Mouse (Mus musculus) mouse trophoblast stem cell (cell line): ENCODE measurements at regions not wholly inside any gene's neighbourhood (a gene's known extent, or its start where the extent isn't known, plus 50 kb on each side); places are given as distances from the start of the nearest gene placed in this dataset.

Source experiments
- in situ Hi-C, 2 experiments: fragments of 300-500 bp; cut with MseI, MboI; formaldehyde crosslinking; loops; 2 replicates in 1 of 2; 3 replicates in 1 of 2; pipeline ENCODE4 v1.15.1; 2025

GRCm38 (mm10) chr4:89082838-89083237, 54.1 kb upstream of the Mtap start:
- in situ Hi-C loops, result no loop called here

- in situ Hi-C loops, result no loop called here
Observed at GRCm38 (mm10) chr4:89078485-89078884, 58.4 kb upstream of the Mtap start.

- in situ Hi-C loops, result no loop called here
Observed at GRCm38 (mm10) chr4:89074705-89075104, 62.2 kb upstream of the Mtap start.

GRCm38 (mm10) chr4:89070430-89070829, 66.5 kb upstream of the Mtap start:
- in situ Hi-C loops, result no loop called here

- in situ Hi-C loops, result no loop called here
Observed at GRCm38 (mm10) chr4:89064401-89064800, 72.5 kb upstream of the Mtap start.

GRCm38 (mm10) chr4:89062384-89062783, 74.5 kb upstream of the Mtap start:
- in situ Hi-C loops, result no loop called here

- in situ Hi-C loops, result no loop called here
Observed at GRCm38 (mm10) chr4:89061619-89062018, 75.3 kb upstream of the Mtap start.

- in situ Hi-C loops, result no loop called here
Observed at GRCm38 (mm10) chr4:89057573-89057972, 79.3 kb upstream of the Mtap start.

GRCm38 (mm10) chr4:89057135-89057534, 79.8 kb upstream of the Mtap start:
- in situ Hi-C loops, result no loop called here

GRCm38 (mm10) chr4:89055969-89056368, 81.0 kb upstream of the Mtap start:
- in situ Hi-C loops, result no loop called here

- in situ Hi-C loops, result no loop called here
Observed at GRCm38 (mm10) chr4:89053606-89054005, 83.3 kb upstream of the Mtap start.

GRCm38 (mm10) chr4:89051897-89052296, 85.0 kb upstream of the Mtap start:
- in situ Hi-C loops, result no loop called here

- in situ Hi-C loops, result no loop called here
Observed at GRCm38 (mm10) chr4:89050551-89051199, 86.2 kb upstream of the Mtap start.

GRCm38 (mm10) chr4:89049592-89050440, 87.1 kb upstream of the Mtap start:
- in situ Hi-C loops, result no loop called here

GRCm38 (mm10) chr4:89044516-89044915, 92.4 kb upstream of the Mtap start:
- in situ Hi-C loops, result no loop called here

GRCm38 (mm10) chr4:89043982-89044381, 92.9 kb upstream of the Mtap start:
- in situ Hi-C loops, result no loop called here

- in situ Hi-C loops, result no loop called here
Observed at GRCm38 (mm10) chr4:89040856-89041255, 96.1 kb upstream of the Mtap start.

GRCm38 (mm10) chr4:89038906-89039305, 98.0 kb upstream of the Mtap start:
- in situ Hi-C loops, result no loop called here

GRCm38 (mm10) chr4:89038135-89038534, 98.8 kb upstream of the Mtap start:
- in situ Hi-C loops, result no loop called here

- in situ Hi-C loops, result no loop called here
Observed at GRCm38 (mm10) chr4:89034822-89035221, 102.1 kb upstream of the Mtap start.

- in situ Hi-C loops, result no loop called here
Observed at GRCm38 (mm10) chr4:89034299-89034698, 102.6 kb upstream of the Mtap start.

GRCm38 (mm10) chr4:89012681-89013353, 124.1 kb upstream of the Mtap start:
- in situ Hi-C loops, result no loop called here

GRCm38 (mm10) chr4:89008561-89008960, 128.4 kb upstream of the Mtap start:
- in situ Hi-C loops, result no loop called here
